19 mouse cellular contexts compared by ENCODE assay signal in the genomic region with DNA sequence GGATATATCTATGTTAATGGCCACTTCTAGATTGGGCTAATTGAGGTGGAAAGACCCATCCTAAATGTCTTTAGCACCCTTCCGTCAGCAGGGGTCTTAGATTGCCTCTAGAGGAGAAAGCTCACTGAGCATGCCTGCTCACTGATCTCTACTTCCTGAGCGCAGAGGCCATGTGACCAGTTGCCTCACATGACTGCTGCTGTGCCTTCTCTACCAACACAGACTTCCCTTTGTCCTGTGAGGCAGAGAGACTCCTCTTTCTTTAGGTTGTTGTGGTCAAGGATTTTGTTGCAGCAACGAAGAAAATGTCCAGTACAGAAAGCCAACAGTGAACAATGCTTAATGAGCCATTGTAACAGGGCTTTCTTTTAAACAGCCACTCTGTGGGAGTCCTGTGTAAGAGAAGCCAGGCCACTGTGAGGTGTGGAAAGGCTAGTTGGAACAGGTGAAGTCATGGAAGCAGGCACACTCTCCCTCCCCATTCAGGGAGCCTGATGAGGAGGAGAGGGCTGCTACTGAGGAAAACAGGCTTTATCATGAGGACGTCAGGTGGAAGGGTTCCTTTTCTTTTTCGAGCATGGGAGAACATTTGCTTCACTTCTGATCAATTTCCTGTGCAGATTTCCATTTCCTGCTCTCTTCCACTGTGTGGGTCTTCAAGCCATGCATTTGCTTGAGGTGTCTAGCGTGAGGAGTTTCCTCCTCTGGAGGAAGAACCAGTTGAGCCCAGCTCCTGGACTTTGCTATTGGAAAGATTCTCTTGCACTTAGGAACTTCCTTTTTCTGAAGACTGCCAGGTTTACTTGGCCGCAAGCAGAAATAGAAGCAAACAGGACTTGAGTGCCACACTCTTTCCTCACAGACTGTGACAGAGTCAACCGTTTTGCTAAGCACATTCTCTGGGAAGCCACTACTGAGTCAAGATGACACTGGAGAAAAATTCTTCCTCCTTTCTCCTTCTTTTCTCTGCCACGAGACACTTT.
DNase-seq lines count a peak whose midpoint lies in the region; ATAC-seq and TF ChIP-seq lines count a peak whose summit lies in the region.
"Had no signal": no experiment of that assay in that cellular context is flagged by ENCODE, and none has a peak within 500 bp of the region (broad histone marks: within the 10 kb centered on the region; RNA-seq: fewer than 3 reads in every experiment).

No protein-coding gene starts in this region.

- H3K4me3 ChIP-seq in heart, embryonic 10.5 days = no peak overlapping the region
- no peak overlapping the region for H3K4me3 ChIP-seq in bone marrow macrophage, adult 2 months (ENCODE audit: insufficient read depth, low read length)
- no peak overlapping the region for H3K4me3 ChIP-seq in myocyte
- H3K4me3 ChIP-seq in intestine, embryonic 16.5 days (ENCODE audit: low read length) = no peak overlapping the region
- H3K4me3 ChIP-seq: forebrain, embryonic 13.5 days; heart, adult 2 months; liver, embryonic 13.5 days; midbrain, embryonic 15.5 days; neural tube, embryonic 12.5 days had no signal

- no peak for ATAC-seq in intestine, embryonic 16.5 days
- ATAC-seq: forebrain, embryonic 13.5 days; hindbrain, postnatal 0 days; midbrain, embryonic 15.5 days had no signal

- H3K9ac ChIP-seq in intestine, embryonic 16.5 days (ENCODE audit: low read depth, low read length) = no peak overlapping the region
- H3K9ac ChIP-seq: forebrain, embryonic 13.5 days; liver, embryonic 13.5 days; midbrain, embryonic 15.5 days; neural tube, embryonic 12.5 days had no signal

- 75% methylated on average over 9 of the region's 9 CpGs for WGBS in heart, embryonic 10.5 days
- 85% methylated on average over 9 of the region's 9 CpGs for WGBS in intestine, embryonic 16.5 days

- no peaks in the 10 kb centered on the region for H3K4me1 ChIP-seq in heart, embryonic 10.5 days
- peaks cover 25% of the 10 kb centered on the region for H3K4me1 ChIP-seq in bone marrow macrophage, adult 2 months (ENCODE audit: control insufficient read depth, insufficient read depth, low read length)
- H3K4me1 ChIP-seq in intestine, embryonic 16.5 days (ENCODE audit: control insufficient read depth, insufficient read depth, low read length) = no peaks in the 10 kb centered on the region
- H3K4me1 ChIP-seq: forebrain, embryonic 13.5 days; liver, embryonic 13.5 days; neural tube, embryonic 12.5 days had no signal

- no peak for TF ChIP-seq POLR2A in bone marrow macrophage, adult 2 months (IDR thresholded peaks at IDR 0.05; ENCODE audit: borderline replicate concordance, low read depth, low read length)
- no peak for TF ChIP-seq POLR2A in myocyte (IDR thresholded peaks at IDR 0.05; ENCODE audit: insufficient read length, low read depth)

- no peak overlapping the region for H3K4me2 ChIP-seq in myocyte (ENCODE audit: low read depth)
- no peak overlapping the region for H3K4me2 ChIP-seq in intestine, embryonic 16.5 days (ENCODE audit: low read depth, low read length)
- H3K4me2 ChIP-seq: forebrain, embryonic 13.5 days; liver, embryonic 13.5 days; midbrain, embryonic 15.5 days; neural tube, embryonic 12.5 days had no signal

- H3K79me2 ChIP-seq in myocyte (ENCODE audit: control insufficient read depth, insufficient read depth) = no peaks in the 10 kb centered on the region

- no peak overlapping the region for H3K27ac ChIP-seq in heart, embryonic 10.5 days
- H3K27ac ChIP-seq in bone marrow macrophage, adult 2 months (ENCODE audit: insufficient read depth, low read depth, low read length) = peak overlapping the region; percentile 78
- H3K27ac ChIP-seq in intestine, embryonic 16.5 days (ENCODE audit: low read length) = no peak overlapping the region
- H3K27ac ChIP-seq: forebrain, embryonic 13.5 days; heart, adult 2 months; hindbrain, postnatal 0 days; liver, embryonic 13.5 days; midbrain, embryonic 15.5 days; neural tube, embryonic 12.5 days had no signal

- H3K36me3 ChIP-seq in heart, embryonic 10.5 days = no peaks in the 10 kb centered on the region
- H3K36me3 ChIP-seq in myocyte (ENCODE audit: control insufficient read depth, insufficient read depth) = no peaks in the 10 kb centered on the region
- H3K36me3 ChIP-seq in intestine, embryonic 16.5 days (ENCODE audit: control insufficient read depth, insufficient read depth, low read length) = no peaks in the 10 kb centered on the region
- H3K36me3 ChIP-seq: liver, embryonic 13.5 days; midbrain, embryonic 15.5 days; neural tube, embryonic 12.5 days had no signal

- H3ac ChIP-seq in myocyte (ENCODE audit: control insufficient read depth, insufficient read length) = no peak overlapping the region

- no peaks in the 10 kb centered on the region for H3K9me3 ChIP-seq in heart, embryonic 10.5 days
- H3K9me3 ChIP-seq in intestine, embryonic 16.5 days (ENCODE audit: control insufficient read depth, low read length) = no peaks in the 10 kb centered on the region
- H3K9me3 ChIP-seq: forebrain, embryonic 13.5 days; liver, embryonic 13.5 days; midbrain, embryonic 15.5 days; neural tube, embryonic 12.5 days had no signal

- DNase-seq in heart, adult 11 months = peak; percentile 79
- no peak for DNase-seq in heart, embryonic 10.5 days (ENCODE audit: low spot score)
- peak; percentile 18 for DNase-seq in lung, postnatal 36 days
- DNase-seq in lung, postnatal 25 days (ENCODE audit: low spot score) = no peak
- no peak for DNase-seq in frontal cortex, postnatal 10 days (ENCODE audit: low spot score in 2 of 2)
- DNase-seq: adrenal gland, postnatal 14 days; cerebellum, adult 9-10 months; embryo, embryonic 11 days; heart, adult 2 months; kidney, postnatal 10 days; liver, embryonic 13.5 days; thymus, postnatal 25 days had no signal

- H3K27me3 ChIP-seq in heart, embryonic 10.5 days (ENCODE audit: insufficient read depth, poor library complexity, severe bottlenecking) = no peaks in the 10 kb centered on the region
- H3K27me3 ChIP-seq in myocyte (ENCODE audit: control insufficient read depth, insufficient read depth, insufficient read length) = no peaks in the 10 kb centered on the region
- no peaks in the 10 kb centered on the region for H3K27me3 ChIP-seq in intestine, embryonic 16.5 days (replicated peaks; ENCODE audit: control insufficient read depth, insufficient read depth, low read length)
- H3K27me3 ChIP-seq: forebrain, embryonic 13.5 days; liver, embryonic 13.5 days; midbrain, embryonic 15.5 days; neural tube, embryonic 12.5 days had no signal

- TF ChIP-seq CTCF in bone marrow macrophage, adult 2 months (IDR thresholded peaks at IDR 0.05; ENCODE audit: low read depth, low read length) = no peak

TF ChIP-seq in myocyte, 11 proteins besides CTCF, POLR2A, EP300 and RAD21:
- TF ChIP-seq CEBPB (IDR thresholded peaks at IDR 0.05; ENCODE audit: insufficient read depth, poor library complexity, severe bottlenecking) (no peak), TCF3 (IDR thresholded peaks at IDR 0.05; ENCODE audit: insufficient read length, low read depth) (no peak), USF1 (IDR thresholded peaks at IDR 0.05; ENCODE audit: low read depth) (peak; percentile 23), MYOD1 (IDR thresholded peaks at IDR 0.05; ENCODE audit: control insufficient read depth in 1 of 3, insufficient read length in 2 of 3, low read depth in 2 of 3) (no peak)
TF ChIP-seq in myocyte: peak in this region for 1.

Comparison
In these comparisons a context has a peak if more than half of its experiments do, and no peak if none do; other contexts are left out.
1. DNase-seq: peak in heart, adult 11 months (single experiment) and lung, postnatal 36 days (single experiment); none in heart, embryonic 10.5 days (single experiment), lung, postnatal 25 days (single experiment) and frontal cortex, postnatal 10 days (0 of 2).